Mouse (Mus musculus): ENCODE measurements around the gene Nosip. TPM values are rescaled to one million over a fixed set of nuclear protein-coding genes. Genes with fewer than 3 reads are reported as not detected.

Nosip gene
- total and polyA plus RNA-seq, 3 experiments = 72.4 to 86.8 (median 81.4) TPM

DNA sequence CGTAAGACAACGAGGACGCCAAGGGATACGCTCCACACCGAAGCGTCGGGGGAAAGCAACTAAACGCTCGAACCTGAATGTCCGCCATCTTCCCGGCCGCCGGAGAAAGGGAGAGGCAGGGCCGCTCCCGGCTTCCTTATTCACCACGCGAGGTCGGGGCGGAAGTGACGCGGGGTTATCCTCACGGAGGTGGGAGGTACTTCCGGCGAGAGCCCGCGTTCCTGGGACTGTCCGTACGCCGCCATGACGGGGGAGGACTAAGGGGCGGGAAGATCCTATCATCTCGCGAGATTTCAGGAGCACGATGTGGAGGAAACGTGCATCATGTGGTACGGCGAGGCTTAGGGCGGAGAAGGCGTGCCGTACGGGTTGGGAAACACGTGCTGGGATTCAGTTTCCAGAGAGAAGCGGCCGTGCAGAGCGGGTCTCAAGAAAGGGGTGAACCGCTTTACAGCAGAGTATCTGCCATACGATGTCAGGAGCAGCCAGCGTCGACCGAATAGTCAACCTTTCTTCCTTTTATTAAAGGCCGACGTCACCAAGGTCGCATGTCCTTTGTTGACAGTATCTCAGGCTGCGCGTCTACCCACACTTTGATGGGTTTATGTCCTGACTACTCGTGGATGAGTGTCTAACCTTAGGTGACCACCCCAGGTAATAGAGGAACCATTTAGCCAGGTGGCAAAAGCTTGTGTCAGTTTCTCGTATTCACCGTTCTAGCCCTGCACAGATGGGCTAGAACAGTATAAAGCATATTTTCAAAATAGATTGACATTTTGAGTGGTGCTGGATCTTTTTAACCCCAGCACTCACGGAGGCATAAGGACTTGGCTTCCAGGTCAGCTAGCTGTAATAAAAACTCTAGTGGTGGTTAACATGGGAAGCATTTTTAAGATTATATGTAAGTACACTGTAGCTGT, 62.3 kb downstream of the Nosip start, which contains the start of gene Rps11:
Rps11 (minus strand) TSS at position 216 of the 920 bp plus-strand sequence.
- Histone ChIP-seq H3K79me2 (replicated peaks; ENCODE audit: control insufficient read depth, extremely low read depth, insufficient read depth, poor library complexity, severe bottlenecking) (peaks cover 44% of the 10 kb centered on the region), H3K27me3 (replicated peaks) (no peaks in the 10 kb centered on the region), H3K4me2 (ENCODE audit: insufficient read depth, low read depth, poor library complexity, severe bottlenecking) (peak within 1 kb of the TSS; percentile 60), H3K27ac (ENCODE audit: insufficient read depth, low read depth) (peak within 1 kb of the TSS; percentile 82), H3K4me3 (replicated peaks in 1 of 3; ENCODE audit: low read depth in 2 of 3, low read length in 2 of 3, poor library complexity in 1 of 3) (peak within 1 kb of the TSS; percentile 84 to 93 (median 92)), H3K4me1 (ENCODE audit: control insufficient read depth in 1 of 2, insufficient read depth in 2 of 2) (peaks cover 10 to 47% of the 10 kb centered on the region in 2 experiments), H3K9ac (ENCODE audit: insufficient read depth, low read depth) (peak within 1 kb of the TSS; percentile 96), H3K36me3 (replicated peaks in 1 of 2; ENCODE audit: control insufficient read depth in 1 of 2, insufficient read depth in 1 of 2, low read length in 1 of 2) (peaks cover 55 to 70% of the 10 kb centered on the region in 2 experiments), H3K9me3 (replicated peaks; ENCODE audit: low read length) (no peaks in the 10 kb centered on the region)
- in situ Hi-C loops (cut with MboI; ENCODE audit: low pct_ligation_motif_present, low pct_unique_long_range_greater_than_20kb, low sequenced_read_pairs) = loop anchor here (5.0 kb wide), 1 partner anchor 42 kb away; no protein-coding TSS in a partner anchor
- DNase-seq (ENCODE audit: extremely low read depth) = peak; percentile 99
- dilution Hi-C loops (cut with MboI; ENCODE audit: extremely low pct_ligation_motif_present, extremely low pct_unique_long_range_greater_than_20kb, low sequenced_read_pairs) = no loop called here
- TF ChIP-seq USF1 (IDR thresholded peaks at IDR 0.05; ENCODE audit: low read depth, low read length) = peak; percentile 85
- TF ChIP-seq JUN (IDR thresholded peaks at IDR 0.05; ENCODE audit: insufficient read depth, low read depth, low read length) = no peak
- 0 out of 2 replicates have a peak, but pooled peaks have one; percentile 53 for TF ChIP-seq RCOR1 (conservative IDR thresholded peaks at IDR 0.05; ENCODE audit: low read depth, low read length)
- peak; percentile 99 for TF ChIP-seq MYC (IDR thresholded peaks at IDR 0.05; ENCODE audit: low read depth, low read length)
- TF ChIP-seq USF2 (conservative IDR thresholded peaks at IDR 0.05; ENCODE audit: low read depth, low read length) = peak; percentile 78
- TF ChIP-seq POLR2AphosphoS2 (IDR thresholded peaks at IDR 0.05; ENCODE audit: low read depth, low read length) = peak; percentile 99
- TF ChIP-seq EP300 (IDR thresholded peaks at IDR 0.05; ENCODE audit: low read length) = no peak
- TF ChIP-seq NRF1 (IDR thresholded peaks at IDR 0.05; ENCODE audit: low read depth, low read length) = peak; percentile 63
- TF ChIP-seq ZMIZ1 (IDR thresholded peaks at IDR 0.05; ENCODE audit: low read depth, low read length) = peak; percentile 85; the same call in 1 of the 2 replicates
- peak; percentile 8; the same call in 1 of the 2 replicates for TF ChIP-seq CHD1 (IDR thresholded peaks at IDR 0.05; ENCODE audit: low read depth, low read length)
- TF ChIP-seq KAT2A (IDR thresholded peaks at IDR 0.05; ENCODE audit: insufficient replicate concordance, low read length) = peak; percentile 82
- no peak for TF ChIP-seq SMC3 (IDR thresholded peaks at IDR 0.05; ENCODE audit: low read depth, low read length)
- TF ChIP-seq JUND (conservative IDR thresholded peaks at IDR 0.05; ENCODE audit: low read depth, low read length) = no peak
- TF ChIP-seq MAFK (IDR thresholded peaks at IDR 0.05; ENCODE audit: insufficient replicate concordance, low read length) = no peak
- TF ChIP-seq MAZ (IDR thresholded peaks at IDR 0.05; ENCODE audit: low read depth, low read length) = no peak
- peak; percentile 89 for TF ChIP-seq TCF12 (IDR thresholded peaks at IDR 0.05; ENCODE audit: low read depth, low read length)
- TF ChIP-seq MEF2A (IDR thresholded peaks at IDR 0.05; ENCODE audit: borderline replicate concordance, low read depth, low read length) = no peak; the same call in 1 of the 2 replicates
- peak; percentile 86 for TF ChIP-seq NELFE (IDR thresholded peaks at IDR 0.05; ENCODE audit: low read depth, low read length)
- TF ChIP-seq BHLHE40 (IDR thresholded peaks at IDR 0.05; ENCODE audit: low read depth, low read length) = peak; percentile 97
- peak; percentile 59 for TF ChIP-seq ETS1 (conservative IDR thresholded peaks at IDR 0.05; ENCODE audit: low read depth, low read length)
- no peak for TF ChIP-seq ZKSCAN1 (IDR thresholded peaks at IDR 0.05; ENCODE audit: borderline replicate concordance, low read depth, low read length)
- TF ChIP-seq HCFC1 (IDR thresholded peaks at IDR 0.05; ENCODE audit: low read depth, low read length) = peak; percentile 87
- TF ChIP-seq GABPA (IDR thresholded peaks at IDR 0.05; ENCODE audit: insufficient replicate concordance, low read depth, low read length) = no peak; the same call in 1 of the 2 replicates
- TF ChIP-seq ZNF384 (IDR thresholded peaks at IDR 0.05; ENCODE audit: low read depth, low read length) = no peak
- TF ChIP-seq E2F4 (IDR thresholded peaks at IDR 0.05; ENCODE audit: insufficient replicate concordance, low read depth, low read length) = peak; percentile 91; the same call in 1 of the 2 replicates
- TF ChIP-seq ELF1 (IDR thresholded peaks at IDR 0.05; ENCODE audit: low read depth, low read length) = peak; percentile 91
- peak; percentile 99 for TF ChIP-seq MAX (IDR thresholded peaks at IDR 0.05; ENCODE audit: low read length)
- TF ChIP-seq PAX5 (IDR thresholded peaks at IDR 0.05; ENCODE audit: low read length) = no peak
- TF ChIP-seq MXI1 (IDR thresholded peaks at IDR 0.05; ENCODE audit: low read depth, low read length) = peak; percentile 98
- TF ChIP-seq SIN3A (IDR thresholded peaks at IDR 0.05; ENCODE audit: low read length) = peak; percentile 66; the same call in 1 of the 2 replicates
- TF ChIP-seq RAD21 (IDR thresholded peaks at IDR 0.05; ENCODE audit: low read depth, low read length) = no peak
- TF ChIP-seq POLR2A (IDR thresholded peaks at IDR 0.05; ENCODE audit: low read depth, low read length) = peak; percentile 86
- no peak for TF ChIP-seq ZC3H11A (IDR thresholded peaks at IDR 0.05; ENCODE audit: low read depth, low read length)
- peak; percentile 59 for TF ChIP-seq IRF4 (IDR thresholded peaks at IDR 0.05; ENCODE audit: low read depth, low read length)
- TF ChIP-seq CTCF (conservative IDR thresholded peaks at IDR 0.05 in 1 of 2, IDR thresholded peaks at IDR 0.05 in 1 of 2; ENCODE audit: low read depth in 2 of 2, low read length in 2 of 2) = 0 out of 4 replicates have a peak, but pooled peaks of 1 of the 2 experiments have one; percentile 8
- no peak for TF ChIP-seq UBTF (IDR thresholded peaks at IDR 0.05; ENCODE audit: low read depth, low read length)
- TF ChIP-seq CHD2 (IDR thresholded peaks at IDR 0.05; ENCODE audit: low read length) = peak; percentile 98

All from CH12.LX (cell line).